Mouse (Mus musculus) gonadal fat pad, adult 2 months (tissue): ENCODE measurements around the gene 4933411K16Rik. TPM values are rescaled to one million over a fixed set of nuclear protein-coding genes. Genes with fewer than 3 reads are reported as not detected.
A peak's percentile ranks its signal among the peaks of the same experiment; 100 is the strongest.
"Not testable (repeated sequence)": the region's sequence is repeated elsewhere in the genome, so short reads cannot be mapped to it uniquely, and the experiment has no call there.

Experiments used
- DNase-seq: peaks from one replicate; pipeline ENCODE4 v3.0.0-alpha.2; 2012; ENCODE audit warnings: low read depth
- polyA plus RNA-seq: library from polyadenylated mRNA; depleted of rRNA; stranded (reverse); fragments of >200 nt; gene quantifications from 2 replicates; pipeline ENCODE4 v1.2.3, GENCODE M21; 2012; rRNA removed

4933411K16Rik gene
- polyA plus RNA-seq, 1 experiment: 14.3 TPM

GRCm38 (mm10) chr19:42079006-42079405 is 27.0 kb downstream of the 4933411K16Rik start:
- no peak for DNase-seq

GRCm38 (mm10) chr19:42079950-42080349 is 27.9 kb downstream of the 4933411K16Rik start:
- DNase-seq: no peak

- DNase-seq: no peak
Measured at GRCm38 (mm10) chr19:42080469-42080868, 28.4 kb downstream of the 4933411K16Rik start.

DNA sequence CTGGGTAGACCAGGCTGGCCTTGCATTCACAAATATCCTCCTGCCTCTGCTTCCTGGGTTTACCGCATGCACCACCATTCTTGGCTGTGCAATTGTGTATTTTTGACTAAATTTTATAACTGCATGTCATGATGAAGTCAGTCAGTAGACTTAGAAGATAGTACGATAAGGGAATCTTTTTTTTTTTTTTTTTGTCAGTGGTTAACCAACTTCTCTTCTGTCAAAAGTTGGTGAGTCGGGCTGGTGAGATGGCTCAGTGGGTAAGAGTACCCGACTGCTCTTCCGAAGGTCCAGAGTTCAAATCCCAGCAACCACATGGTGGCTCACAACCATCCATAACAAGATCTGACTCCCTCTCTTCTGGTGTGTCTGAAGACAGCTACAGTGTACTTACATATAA is 29.6 kb downstream of the 4933411K16Rik start:
- DNase-seq: not testable (repeated sequence)

DNA sequence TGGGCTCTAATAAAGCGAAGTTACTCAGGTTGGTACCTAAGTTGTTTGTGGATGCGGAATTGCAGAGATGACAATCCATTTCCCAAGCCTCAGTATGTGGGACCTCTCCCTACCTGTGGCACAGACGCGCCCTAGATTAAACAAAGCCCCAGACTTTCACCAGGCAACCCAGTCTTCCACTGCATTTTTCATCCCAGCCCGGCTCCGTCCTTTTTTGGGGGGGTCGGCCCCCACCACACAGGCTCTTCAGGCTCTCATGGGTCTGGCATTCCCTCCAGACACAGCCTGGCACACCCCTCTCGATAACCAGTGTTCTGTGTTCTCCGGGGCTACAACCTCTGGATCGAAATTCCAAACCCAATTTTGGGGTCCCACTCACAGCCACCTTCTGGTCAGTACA is 33.6 kb downstream of the 4933411K16Rik start:
- no peak for DNase-seq

- DNase-seq: no peak
Measured at GRCm38 (mm10) chr19:42086166-42086565, 34.1 kb downstream of the 4933411K16Rik start, which contains the start of gene Morn4. Gene Morn4, minus strand, starts transcription at chr19:42086357.

GRCm38 (mm10) chr19:42089103-42089747 is 37.2 kb downstream of the 4933411K16Rik start:
- no peak for DNase-seq

DNA sequence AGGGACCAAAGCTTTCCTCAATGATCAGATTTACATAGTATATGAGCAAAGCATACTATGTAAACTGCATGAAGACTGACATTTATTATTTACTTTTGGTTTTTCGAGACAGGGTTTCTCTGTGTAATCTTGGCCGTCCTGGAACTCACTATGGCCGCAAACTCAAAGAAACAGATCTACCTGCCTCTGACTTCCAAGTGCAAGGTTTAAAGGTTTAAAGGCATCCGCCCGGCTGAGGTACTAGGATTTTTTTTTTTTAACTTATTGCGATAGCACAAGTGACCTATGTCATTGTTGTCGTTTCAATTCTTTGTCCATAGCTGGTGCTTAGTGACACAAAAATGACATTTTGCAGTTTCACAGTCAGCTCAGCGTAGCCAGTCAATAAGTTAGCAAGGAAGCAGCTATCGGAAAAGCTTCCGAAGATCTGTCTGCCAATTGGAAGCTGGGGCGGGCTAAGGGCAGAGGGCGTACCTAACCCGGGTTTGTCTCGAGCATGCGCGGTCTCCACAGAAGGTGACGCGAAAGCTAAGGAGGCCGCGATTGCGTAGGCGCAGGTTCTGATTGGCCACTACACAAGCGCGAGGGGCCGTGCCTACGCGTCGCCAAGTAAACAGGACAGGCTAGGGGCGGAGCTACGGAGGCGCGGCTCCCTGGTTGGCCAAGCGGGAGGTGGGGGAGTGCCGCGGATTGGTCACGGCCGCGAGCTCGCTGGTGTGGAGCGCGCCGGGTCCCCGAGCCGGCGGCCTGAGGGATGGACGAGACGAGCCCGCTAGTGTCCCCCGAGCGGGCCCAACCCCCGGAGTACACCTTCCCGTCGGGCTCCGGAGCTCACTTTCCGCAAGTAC is 37.9 kb downstream of the 4933411K16Rik start, which contains the start of gene Pi4k2a:
Pi4k2a (plus strand) TSS at position 723 of the 848 bp plus-strand sequence.
- DNase-seq: peak; percentile 96

DNA sequence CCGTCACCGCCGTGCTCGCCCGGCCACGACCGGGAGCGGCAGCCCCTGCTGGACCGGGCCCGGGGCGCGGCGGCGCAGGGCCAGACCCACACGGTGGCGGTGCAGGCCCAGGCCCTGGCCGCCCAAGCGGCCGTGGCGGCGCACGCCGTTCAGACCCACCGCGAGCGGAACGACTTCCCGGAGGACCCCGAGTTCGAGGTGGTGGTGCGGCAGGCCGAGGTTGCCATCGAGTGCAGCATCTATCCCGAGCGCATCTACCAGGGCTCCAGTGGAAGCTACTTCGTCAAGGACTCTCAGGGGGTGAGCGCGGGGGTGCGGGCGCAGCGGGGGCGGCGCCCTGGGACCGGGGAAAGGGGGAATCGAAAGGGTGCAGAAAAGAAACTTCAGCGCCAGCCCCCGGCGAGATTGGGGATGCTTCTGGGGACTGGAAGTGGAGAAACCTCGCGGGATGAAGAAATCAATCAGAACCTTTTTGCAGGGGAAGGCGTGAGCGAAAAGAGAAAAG is 38.6 kb downstream of the 4933411K16Rik start:
- DNase-seq: no peak

- no peak for DNase-seq
Measured at GRCm38 (mm10) chr19:42099406-42099805, 47.4 kb downstream of the 4933411K16Rik start.

Other genes starting within 250 kb of the 4933411K16Rik start
- gene Frat1, start 222.3 kb upstream of the 4933411K16Rik start, polyA plus RNA-seq: 1.6 and 2.5 TPM in 2 replicates
- gene Frat2, start 204.1 kb upstream of the 4933411K16Rik start, polyA plus RNA-seq: 1.4 and 1.5 TPM in 2 replicates
- gene Rrp12, start 156.1 kb upstream of the 4933411K16Rik start, polyA plus RNA-seq: 6.0 and 6.9 TPM in 2 replicates
- 236 and 243 TPM in 2 replicates for gene Pgam1, start 140.3 kb upstream of the 4933411K16Rik start, polyA plus RNA-seq
- gene Exosc1, start 118.8 kb upstream of the 4933411K16Rik start, polyA plus RNA-seq: 14.6 and 15.7 TPM in 2 replicates
- 76.1 and 85.0 TPM in 2 replicates for gene Zdhhc16, start 118.8 kb upstream of the 4933411K16Rik start, polyA plus RNA-seq
- 51.4 and 73.4 TPM in 2 replicates for gene Mms19, start 71.1 kb upstream of the 4933411K16Rik start, polyA plus RNA-seq
- 30.5 and 40.2 TPM in 2 replicates for gene Ubtd1, start 70.5 kb upstream of the 4933411K16Rik start, polyA plus RNA-seq
- 0.16 TPM in 1 of 2 replicates, not detected in the other for gene Ankrd2, start 16.2 kb upstream of the 4933411K16Rik start, polyA plus RNA-seq
- 13.7 and 14.3 TPM in 2 replicates for gene Hoga1, start 6.6 kb upstream of the 4933411K16Rik start, polyA plus RNA-seq
- gene Morn4, start 34.1 kb downstream of the 4933411K16Rik start, polyA plus RNA-seq: 20.2 and 22.4 TPM in 2 replicates
- 33.5 and 40.1 TPM in 2 replicates for gene Pi4k2a, start 38.2 kb downstream of the 4933411K16Rik start, polyA plus RNA-seq
- 27.9 and 30.4 TPM in 2 replicates for gene Avpi1, start 76.8 kb downstream of the 4933411K16Rik start, polyA plus RNA-seq
- 58.9 and 67.2 TPM in 2 replicates for gene Marveld1, start 95.2 kb downstream of the 4933411K16Rik start, polyA plus RNA-seq
- 49.5 and 61.8 TPM in 2 replicates for gene Zfyve27, start 111.7 kb downstream of the 4933411K16Rik start, polyA plus RNA-seq
- gene Sfrp5, start 150.0 kb downstream of the 4933411K16Rik start, polyA plus RNA-seq: 10.8 and 92.7 TPM in 2 replicates
- 0.46 and 2.1 TPM in 2 replicates for gene Golga7b, start 195.3 kb downstream of the 4933411K16Rik start, polyA plus RNA-seq